Mouse (Mus musculus) heart, postnatal 0 days (tissue): ENCODE measurements around the gene Rnps1.

Source experiments
- CTCF ChIP-seq: IDR thresholded peaks from 2 replicates; pipeline ENCODE4 v1.5.1; 2016; ENCODE audit warnings: antibody characterized with exemption, control low read depth, low read depth
- EP300 ChIP-seq: IDR thresholded peaks from 2 replicates; pipeline ENCODE4 v1.6.1; 2016; ENCODE audit warnings: antibody characterized with exemption, low read depth

DNA sequence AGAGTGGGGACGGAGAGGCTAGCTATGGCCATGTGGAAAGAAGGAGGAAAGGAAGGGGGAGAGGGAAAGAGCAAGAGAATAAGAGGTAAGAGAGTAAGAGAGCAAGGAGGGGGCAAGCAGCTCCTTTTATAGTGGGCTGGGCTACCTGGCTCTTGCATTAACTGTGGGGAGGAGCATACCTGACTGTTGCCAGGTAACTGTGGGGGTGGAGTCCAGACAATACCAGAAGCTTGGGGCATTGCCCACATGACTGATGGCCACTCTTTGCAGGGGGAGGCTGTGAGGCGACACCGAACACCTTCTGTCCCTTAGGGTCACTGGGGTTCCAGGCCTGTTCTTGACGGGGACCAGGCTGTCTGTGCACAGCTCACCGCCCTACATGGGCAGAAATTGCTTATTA lies 25.7 kb upstream of the Rnps1 start:
- TF ChIP-seq CTCF (no peak), EP300 (no peak)
